Mouse (Mus musculus): Measurements from ENCODE around the gene Gzf1. TPM values are rescaled to one million over a fixed set of nuclear protein-coding genes. Genes with fewer than 3 reads are reported as not detected.

The Gzf1 gene
- total RNA-seq, 2 experiments from 2014 or later = 9.6 to 11.0 TPM

GRCm38 (mm10) chr2:148690781-148691180 is 10.0 kb downstream of the Gzf1 start:
- no peak for ATAC-seq (replicated peaks; ENCODE audit: low FRiP score, poor library complexity, severe bottlenecking)

- ATAC-seq (replicated peaks; ENCODE audit: low FRiP score, poor library complexity, severe bottlenecking) = no peak
Measured at GRCm38 (mm10) chr2:148698571-148698970, 17.7 kb downstream of the Gzf1 start.

- ATAC-seq (replicated peaks; ENCODE audit: low FRiP score, poor library complexity, severe bottlenecking) = no peak; the same call in 1 of the 2 replicates
Measured at GRCm38 (mm10) chr2:148706409-148707201, 25.8 kb downstream of the Gzf1 start.

GRCm38 (mm10) chr2:148707202-148707530 is 26.3 kb downstream of the Gzf1 start:
- no peak for ATAC-seq (replicated peaks; ENCODE audit: low FRiP score, poor library complexity, severe bottlenecking)

- no peak for ATAC-seq (replicated peaks; ENCODE audit: low FRiP score, poor library complexity, severe bottlenecking)
Measured at GRCm38 (mm10) chr2:148712326-148712725, 31.5 kb downstream of the Gzf1 start.

GRCm38 (mm10) chr2:148717072-148717471 is 36.2 kb downstream of the Gzf1 start:
- ATAC-seq (replicated peaks; ENCODE audit: low FRiP score, poor library complexity, severe bottlenecking) = no peak

- no peak for ATAC-seq (replicated peaks; ENCODE audit: low FRiP score, poor library complexity, severe bottlenecking)
Measured at GRCm38 (mm10) chr2:148719271-148719995, 38.6 kb downstream of the Gzf1 start.

GRCm38 (mm10) chr2:148731614-148732326 is 50.9 kb downstream of the Gzf1 start:
- peak; percentile 39; the same call in 1 of the 2 replicates for ATAC-seq (replicated peaks; ENCODE audit: low FRiP score, poor library complexity, severe bottlenecking)

- ATAC-seq (replicated peaks; ENCODE audit: low FRiP score, poor library complexity, severe bottlenecking) = peak; percentile 49; the same call in 1 of the 2 replicates
Measured at GRCm38 (mm10) chr2:148732327-148733000, 51.6 kb downstream of the Gzf1 start, which contains the start of gene Napb. Napb (minus strand) TSS chr2:148732467.

Other genes with a start within 250 kb of the Gzf1 start
- gene Cd93, start 237.5 kb upstream of the Gzf1 start, total RNA-seq (2015; ENCODE audit: low replicate concordance) = 11.2 and 12.2 TPM in 2 replicates
- gene Cd93, start 237.5 kb upstream of the Gzf1 start, total RNA-seq (2017; ENCODE audit: low replicate concordance) = 8.0 and 9.9 TPM in 2 replicates
- gene Nxt1, start 8.4 kb upstream of the Gzf1 start, total RNA-seq (2015; ENCODE audit: low replicate concordance) = 55.9 and 62.0 TPM in 2 replicates
- 21.4 and 37.2 TPM in 2 replicates for gene Nxt1, start 8.4 kb upstream of the Gzf1 start, total RNA-seq (2017; ENCODE audit: low replicate concordance)
- gene Napb, start 51.4 kb downstream of the Gzf1 start, total RNA-seq (2015; ENCODE audit: low replicate concordance) = 0.72 TPM in 1 of 2 replicates, not detected in the other
- not detected in 2 replicates for gene Napb, start 51.4 kb downstream of the Gzf1 start, total RNA-seq (2017; ENCODE audit: low replicate concordance)
- not detected in 2 replicates for gene Cstl1, start 69.3 kb downstream of the Gzf1 start, total RNA-seq (2015; ENCODE audit: low replicate concordance)
- not detected in 2 replicates for gene Cstl1, start 69.3 kb downstream of the Gzf1 start, total RNA-seq (2017; ENCODE audit: low replicate concordance)
- gene Cst11, start 90.5 kb downstream of the Gzf1 start, total RNA-seq (2015; ENCODE audit: low replicate concordance) = not detected in 2 replicates
- not detected in 2 replicates for gene Cst11, start 90.5 kb downstream of the Gzf1 start, total RNA-seq (2017; ENCODE audit: low replicate concordance)
- not detected in 2 replicates for gene 8030411F24Rik, start 101.0 kb downstream of the Gzf1 start, total RNA-seq (2015; ENCODE audit: low replicate concordance)
- gene 8030411F24Rik, start 101.0 kb downstream of the Gzf1 start, total RNA-seq (2017; ENCODE audit: low replicate concordance) = not detected in 2 replicates
- gene Cst12, start 108.3 kb downstream of the Gzf1 start, total RNA-seq (2015; ENCODE audit: low replicate concordance) = not detected in 2 replicates
- gene Cst12, start 108.3 kb downstream of the Gzf1 start, total RNA-seq (2017; ENCODE audit: low replicate concordance) = not detected in 2 replicates
- gene Cst8, start 117.8 kb downstream of the Gzf1 start, total RNA-seq (2015; ENCODE audit: low replicate concordance) = not detected in 2 replicates
- not detected in 2 replicates for gene Cst8, start 117.8 kb downstream of the Gzf1 start, total RNA-seq (2017; ENCODE audit: low replicate concordance)
- gene Cst13, start 139.1 kb downstream of the Gzf1 start, total RNA-seq (2015; ENCODE audit: low replicate concordance) = not detected in 2 replicates
- not detected in 2 replicates for gene Cst13, start 139.1 kb downstream of the Gzf1 start, total RNA-seq (2017; ENCODE audit: low replicate concordance)
- not detected in 2 replicates for gene Cst9, start 154.1 kb downstream of the Gzf1 start, total RNA-seq (2015; ENCODE audit: low replicate concordance)
- gene Cst9, start 154.1 kb downstream of the Gzf1 start, total RNA-seq (2017; ENCODE audit: low replicate concordance) = not detected in 2 replicates
- not detected in 2 replicates for gene 9230104L09Rik, start 184.0 kb downstream of the Gzf1 start, total RNA-seq (2015; ENCODE audit: low replicate concordance)
- not detected in 2 replicates for gene 9230104L09Rik, start 184.0 kb downstream of the Gzf1 start, total RNA-seq (2017; ENCODE audit: low replicate concordance)
- 130 and 133 TPM in 2 replicates for gene Cst3, start 194.7 kb downstream of the Gzf1 start, total RNA-seq (2015; ENCODE audit: low replicate concordance)
- gene Cst3, start 194.7 kb downstream of the Gzf1 start, total RNA-seq (2017; ENCODE audit: low replicate concordance) = 37.9 and 71.9 TPM in 2 replicates

All from erythroid progenitor cell, adult 5-6 weeks (primary cell).